Mouse (Mus musculus) adrenal gland, postnatal 36 days (tissue): Measurements from ENCODE around the gene Ppp6c. TPM values are rescaled to one million over a fixed set of nuclear protein-coding genes. Genes with fewer than 3 reads are reported as not detected.

Experiments
- total RNA-seq, 2 experiments: library from RNA; stranded (reverse); gene quantifications; 2 replicates each; pipeline ENCODE4 v1.2.3; 2021

Ppp6c gene
- total RNA-seq, 2 experiments from 2014 or later: 89.0 to 106 TPM

Other genes with a start within 250 kb of the Ppp6c start
- under 1 TPM; 0.33 to 0.46 TPM for gene Wdr38, start 229.0 kb downstream of the Ppp6c start, total RNA-seq
- 10 to 100 TPM; 79.8 TPM for gene Arpc5l, start 221.1 kb downstream of the Ppp6c start, total RNA-seq
- gene Rpl35, start 220.8 kb downstream of the Ppp6c start, total RNA-seq: 100 to 1,000 TPM; 461 to 462 TPM
- 10 to 100 TPM; 20.9 to 26.9 TPM for gene Golga1, start 160.9 kb downstream of the Ppp6c start, total RNA-seq
- 1 to 10 TPM; 6.9 to 9.9 TPM for gene Scai, start 35.7 kb downstream of the Ppp6c start, total RNA-seq